Mouse (Mus musculus) thymus, adult 2 months (tissue): ENCODE measurements around the gene Slc25a44.

Experiments
- CTCF ChIP-seq: fragments of 200-500 bp; IDR thresholded peaks from 2 replicates; pipeline ENCODE4 v1.5.1; 2012; ENCODE audit warnings: mild to moderate bottlenecking, control low read depth, low read length, moderate library complexity, borderline replicate concordance; ENCODE audit not compliant: control insufficient read depth, poor library complexity, insufficient read depth; ENCODE audit errors: extremely low read depth
- POLR2A ChIP-seq: fragments of 200-500 bp; IDR thresholded peaks from 2 replicates; pipeline ENCODE4 v1.6.1; 2012; ENCODE audit warnings: mild to moderate bottlenecking, low read length, control low read depth, moderate library complexity; ENCODE audit not compliant: control insufficient read depth, poor library complexity, insufficient read depth; ENCODE audit errors: extremely low read depth

GRCm38 (mm10) chr3:88418016-88418415 is 6.9 kb downstream of the Slc25a44 start:
- TF ChIP-seq CTCF (no peak), POLR2A (no peak)
